Mouse (Mus musculus) CH12.LX (cell line): ENCODE results near the gene Kcnj15. TPM values are rescaled to one million over a fixed set of nuclear protein-coding genes. Genes with fewer than 3 reads are reported as not detected.

Experiments
- DNase-seq: peaks from one replicate; pipeline ENCODE4 v3.0.0-alpha.2; 2013; ENCODE audit errors: extremely low read depth
- H3K27ac ChIP-seq: 2 replicates; pipeline ENCODE4 v1.5.1; 2012; ENCODE audit warnings: low read depth, mild to moderate bottlenecking, control low read depth, moderate library complexity; ENCODE audit not compliant: insufficient read depth
- H3K27me3 ChIP-seq: replicated peaks from 2 replicates; pipeline ENCODE3; 2012; ENCODE audit warnings: inconsistent platforms
- H3K36me3 ChIP-seq, 2 experiments: replicated peaks in 1 of 2; 2 replicates each; pipeline versions ENCODE3 to v1.6.1; 2012; ENCODE audit warnings: inconsistent platforms in 1 of 2, low read length in 1 of 2, mild to moderate bottlenecking in 1 of 2, mixed read lengths in 1 of 2, moderate library complexity in 1 of 2; ENCODE audit not compliant: control insufficient read depth in 1 of 2, insufficient read depth in 1 of 2
- H3K4me1 ChIP-seq, 2 experiments: 2 replicates each; pipeline ENCODE4 v1.6.1; 2012; ENCODE audit warnings: inconsistent platforms in 1 of 2, moderate library complexity in 1 of 2; ENCODE audit not compliant: insufficient read depth in 2 of 2, control insufficient read depth in 1 of 2
- H3K4me2 ChIP-seq: 2 replicates; pipeline ENCODE4 v1.6.1; 2012; ENCODE audit warnings: low read depth, mild to moderate bottlenecking, control low read depth; ENCODE audit not compliant: poor library complexity, insufficient read depth, severe bottlenecking
- H3K4me3 ChIP-seq, 3 experiments: fragments of 150-350 bp in 1 of 3; sonication (generic) in 1 of 3; replicated peaks in 1 of 3; 2 replicates each; pipeline versions ENCODE3 to v1.5.1; 2011 to 2012; ENCODE audit warnings: low read depth in 2 of 3, low read length in 2 of 3, mild to moderate bottlenecking in 2 of 3, moderate library complexity in 2 of 3, control low read depth in 1 of 3, improper control_type of control experiment in 1 of 3, inconsistent platforms in 1 of 3, mixed read lengths in 1 of 3; ENCODE audit not compliant: poor library complexity in 1 of 3
- H3K79me2 ChIP-seq: replicated peaks from 2 replicates; pipeline ENCODE4 v1.6.1; 2012; ENCODE audit warnings: mild to moderate bottlenecking, moderate library complexity; ENCODE audit not compliant: control insufficient read depth, poor library complexity, insufficient read depth, severe bottlenecking; ENCODE audit errors: extremely low read depth
- H3K9ac ChIP-seq: 2 replicates; pipeline ENCODE4 v1.6.1; 2012; ENCODE audit warnings: low read depth, mild to moderate bottlenecking, control low read depth, moderate library complexity; ENCODE audit not compliant: insufficient read depth
- H3K9me3 ChIP-seq: replicated peaks from 2 replicates; pipeline ENCODE3; 2012; ENCODE audit warnings: low read length, inconsistent platforms, mixed read lengths
- CHD1 ChIP-seq: IDR thresholded peaks from 2 replicates; pipeline ENCODE4 v1.6.1; 2012; ENCODE audit warnings: low read depth, low read length, improper control_type of control experiment, inconsistent platforms
- CHD2 ChIP-seq: IDR thresholded peaks from 2 replicates; pipeline ENCODE4 v1.6.1; 2011; ENCODE audit warnings: low read length, improper control_type of control experiment
- CTCF ChIP-seq, 2 experiments: IDR thresholded peaks in 1 of 2; conservative IDR thresholded peaks in 1 of 2; 2 replicates each; pipeline ENCODE4 v1.5.1; 2011 to 2012; ENCODE audit warnings: low read depth in 2 of 2, low read length in 2 of 2, improper control_type of control experiment in 1 of 2, inconsistent platforms in 1 of 2, mild to moderate bottlenecking in 1 of 2, moderate library complexity in 1 of 2
- E2F4 ChIP-seq: IDR thresholded peaks from 2 replicates; pipeline ENCODE4 v1.6.1; 2011; ENCODE audit warnings: low read depth, low read length, improper control_type of control experiment; ENCODE audit not compliant: insufficient replicate concordance
- EP300 ChIP-seq: IDR thresholded peaks from 2 replicates; pipeline ENCODE4 v1.6.1; 2011; ENCODE audit warnings: low read length, improper control_type of control experiment
- HCFC1 ChIP-seq: IDR thresholded peaks from 2 replicates; pipeline ENCODE4 v1.6.1; 2012; ENCODE audit warnings: low read depth, mild to moderate bottlenecking, inconsistent platforms, low read length, improper control_type of control experiment
- IRF4 ChIP-seq: IDR thresholded peaks from 2 replicates; pipeline ENCODE4 v1.6.1; 2014; ENCODE audit warnings: low read depth, mild to moderate bottlenecking, inconsistent platforms, low read length, improper control_type of control experiment
- JUN ChIP-seq: IDR thresholded peaks from 2 replicates; pipeline ENCODE4 v1.6.1; 2011; ENCODE audit warnings: low read depth, mild to moderate bottlenecking, low read length, improper control_type of control experiment, moderate library complexity; ENCODE audit not compliant: insufficient read depth
- KAT2A ChIP-seq: IDR thresholded peaks from 2 replicates; pipeline ENCODE4 v1.6.1; 2012; ENCODE audit warnings: low read length, improper control_type of control experiment, inconsistent platforms; ENCODE audit not compliant: insufficient replicate concordance
- MAFK ChIP-seq: IDR thresholded peaks from 2 replicates; pipeline ENCODE4 v1.6.1; 2011; ENCODE audit warnings: low read length, improper control_type of control experiment; ENCODE audit not compliant: insufficient replicate concordance
- MAZ ChIP-seq: IDR thresholded peaks from 2 replicates; pipeline ENCODE4 v1.6.1; 2012; ENCODE audit warnings: low read depth, mild to moderate bottlenecking, inconsistent platforms, low read length, improper control_type of control experiment, moderate library complexity
- NRF1 ChIP-seq: IDR thresholded peaks from 2 replicates; pipeline ENCODE4 v1.6.1; 2014; ENCODE audit warnings: low read depth, mild to moderate bottlenecking, inconsistent platforms, low read length, improper control_type of control experiment, moderate library complexity
- PAX5 ChIP-seq: IDR thresholded peaks from 2 replicates; pipeline ENCODE4 v1.6.1; 2012; ENCODE audit warnings: low read length, inconsistent platforms, mixed read lengths
- RCOR1 ChIP-seq: conservative IDR thresholded peaks from 2 replicates; pipeline ENCODE4 v1.6.1; 2012; ENCODE audit warnings: low read depth, mild to moderate bottlenecking, inconsistent platforms, low read length, improper control_type of control experiment
- SIN3A ChIP-seq: IDR thresholded peaks from 2 replicates; pipeline ENCODE4 v1.6.1; 2012; ENCODE audit warnings: low read length, improper control_type of control experiment, inconsistent platforms
- TCF12 ChIP-seq: IDR thresholded peaks from 2 replicates; pipeline ENCODE4 v1.6.1; 2014; ENCODE audit warnings: low read depth, mild to moderate bottlenecking, inconsistent platforms, low read length, improper control_type of control experiment
- USF1 ChIP-seq: IDR thresholded peaks from 2 replicates; pipeline ENCODE4 v1.6.1; 2014; ENCODE audit warnings: low read depth, mild to moderate bottlenecking, inconsistent platforms, low read length, improper control_type of control experiment
- USF2 ChIP-seq: conservative IDR thresholded peaks from 2 replicates; pipeline ENCODE4 v1.6.1; 2011; ENCODE audit warnings: low read depth, low read length, improper control_type of control experiment
- ZC3H11A ChIP-seq: IDR thresholded peaks from 2 replicates; pipeline ENCODE4 v1.6.1; 2012; ENCODE audit warnings: low read depth, mild to moderate bottlenecking, inconsistent platforms, low read length, improper control_type of control experiment
- ZKSCAN1 ChIP-seq: IDR thresholded peaks from 2 replicates; pipeline ENCODE4 v1.6.1; 2012; ENCODE audit warnings: low read depth, inconsistent platforms, low read length, improper control_type of control experiment, borderline replicate concordance
- ZMIZ1 ChIP-seq: IDR thresholded peaks from 2 replicates; pipeline ENCODE4 v1.6.1; 2012; ENCODE audit warnings: low read depth, mild to moderate bottlenecking, inconsistent platforms, low read length, improper control_type of control experiment
- dilution Hi-C: fragments of 300-500 bp; cut with MboI; formaldehyde crosslinking; loops from 2 replicates; pipeline ENCODE4 v1.14.3; 2020; ENCODE audit warnings: low sequenced_read_pairs; ENCODE audit not compliant: extremely low pct_unique_long_range_greater_than_20kb, extremely low pct_ligation_motif_present
- in situ Hi-C: fragments of 300-500 bp; cut with MboI; formaldehyde crosslinking; loops from 3 replicates; pipeline ENCODE4 v1.14.3; 2019; ENCODE audit warnings: low sequenced_read_pairs, low pct_ligation_motif_present, low pct_unique_long_range_greater_than_20kb, mixed read lengths
- polyA plus RNA-seq: library from polyadenylated mRNA; unstranded; fragments of >175 nt; gene quantifications from 2 replicates; pipeline ENCODE4 v1.2.1, GENCODE M21; 2012; ENCODE audit warnings: low read depth; ENCODE audit not compliant: insufficient read length
- total RNA-seq, 2 experiments: library from RNA; depleted of rRNA; stranded (reverse); fragments of 300-350 nt in 1 of 2; fragments of >200 nt in 1 of 2; gene quantifications; 2 replicates each; pipeline ENCODE4 v1.2.3; 2012 to 2014

Gene Kcnj15
- total and polyA plus RNA-seq, 3 experiments = 0.37 to 1.1 (median 0.51) TPM

GRCm38 (mm10) chr16:95348555-95348954 lies 91.2 kb downstream of the Kcnj15 start (continued):
- TF ChIP-seq USF1 (no peak), CHD1 (no peak), NRF1 (no peak), ZMIZ1 (no peak), RCOR1 (no peak), KAT2A (no peak), IRF4 (peak; percentile 94), JUN (peak; percentile 52)
- TF ChIP-seq, all 38 proteins: peak for 11

- no peaks in the 10 kb centered on the region for H3K36me3 ChIP-seq
- no peaks in the 10 kb centered on the region for H3K27me3 ChIP-seq
- H3K9me3 ChIP-seq = no peaks in the 10 kb centered on the region
- H3K4me3 ChIP-seq = no peak overlapping the region
- in situ Hi-C loops = loop anchor here (5.0 to 25.0 kb wide), 3 partner anchors 223 to 615 kb away; no protein-coding TSS in a partner anchor
- H3K79me2 ChIP-seq = no peaks in the 10 kb centered on the region
- TF ChIP-seq EP300 (no peak), SIN3A (no peak), CHD1 (no peak), CHD2 (no peak), MAFK (no peak), TCF12 (no peak), PAX5 (no peak), E2F4 (no peak), HCFC1 (no peak), MAZ (no peak), USF1 (no peak), CTCF (conservative IDR thresholded peaks at IDR 0.05 in 1 of 2, IDR thresholded peaks at IDR 0.05 in 1 of 2; ENCODE audit: low read depth in 2 of 2, low read length in 2 of 2) (no peak), ZKSCAN1 (no peak), ZC3H11A (no peak), USF2 (no peak)
- peak overlapping the region; percentile 46 for H3K4me2 ChIP-seq
- H3K27ac ChIP-seq = peak overlapping the region; percentile 33
- dilution Hi-C loops = no loop called here
- no peak for DNase-seq
- H3K9ac ChIP-seq = peak overlapping the region; percentile 14; the same call in 1 of the 2 replicates
- H3K4me1 ChIP-seq = peaks cover 42 to 49% of the 10 kb centered on the region in 2 experiments
Observed at GRCm38 (mm10) chr16:95349344-95349743, 92.0 kb downstream of the Kcnj15 start.
